Mouse (Mus musculus) CD8-positive naive resting alpha-beta T cell, adult 57 days (primary cell): ENCODE results near the gene Nap1l5. TPM values are rescaled to one million over a fixed set of nuclear protein-coding genes. Genes with fewer than 3 reads are reported as not detected.

ENCODE experiments used
- total RNA-seq: library from RNA; stranded (reverse); gene quantifications from one replicate; pipeline ENCODE4 v1.2.4, GENCODE M21; 2023

Gene Nap1l5
- total RNA-seq, result not detected

GRCm38 (mm10) chr6:58906852-58907261 is at the start of gene Nap1l5:
TSS of gene Nap1l5 (minus strand) at chr6:58907076.

Other genes starting within 250 kb of the Nap1l5 start
- gene Herc3, start 75.6 kb downstream of the Nap1l5 start, total RNA-seq, result 184 TPM
- not detected for gene Fam13a, start 117.5 kb upstream of the Nap1l5 start, total RNA-seq